Comparison of ENCODE assay signal across 8 mouse cellular contexts in genomic region chr6:87152461-87153230, GRCm38 (mm10). TPM values are rescaled to one million over a fixed set of nuclear protein-coding genes. Genes with fewer than 3 reads are reported as not detected.
DNase-seq lines count a peak whose midpoint lies in the region; ATAC-seq and TF ChIP-seq lines count a peak whose summit lies in the region.

No protein-coding gene starts in this region.

- H3K9me3 ChIP-seq in heart, embryonic 15.5 days (replicated peaks): no peaks in the 10 kb centered on the region
- no peaks in the 10 kb centered on the region for H3K9me3 ChIP-seq in lung, postnatal 0 days (ENCODE audit: low read length)
- no peaks in the 10 kb centered on the region for H3K9me3 ChIP-seq in kidney, embryonic 15.5 days (replicated peaks)

- 55% methylated on average over 21 of the region's 21 CpGs for WGBS in heart, embryonic 15.5 days
- WGBS in lung, postnatal 0 days: 54% methylated on average over 21 of the region's 21 CpGs
- 66% methylated on average over 21 of the region's 21 CpGs for WGBS in kidney, embryonic 15.5 days

- 0 out of 2 replicates have a peak overlapping the region, but pooled peaks have one; percentile 10 for H3K9ac ChIP-seq in heart, embryonic 15.5 days
- H3K9ac ChIP-seq in lung, postnatal 0 days (replicated peaks; ENCODE audit: low read depth): no peak overlapping the region
- H3K9ac ChIP-seq in kidney, embryonic 15.5 days: no peak overlapping the region

- no peak for ATAC-seq in heart, embryonic 15.5 days (replicated peaks; ENCODE audit: insufficient number of reproducible peaks, insufficient read depth, low FRiP score, low read depth)
- peak; percentile 28; the same call in 1 of the 2 replicates for ATAC-seq in lung, postnatal 0 days
- no peak for ATAC-seq in kidney, embryonic 15.5 days (replicated peaks; ENCODE audit: low FRiP score)

- no peaks in the 10 kb centered on the region for H3K36me3 ChIP-seq in heart, embryonic 15.5 days
- no peaks in the 10 kb centered on the region for H3K36me3 ChIP-seq in lung, postnatal 0 days (ENCODE audit: insufficient read depth, low read length)
- H3K36me3 ChIP-seq in kidney, embryonic 15.5 days: no peaks in the 10 kb centered on the region

- H3K27ac ChIP-seq in heart, embryonic 15.5 days: 0 out of 2 replicates have a peak overlapping the region, but pooled peaks have one; percentile 6
- H3K27ac ChIP-seq in lung, postnatal 0 days (ENCODE audit: low read length): no peak overlapping the region
- no peak overlapping the region for H3K27ac ChIP-seq in kidney, embryonic 15.5 days

- no peak for TF ChIP-seq CTCF in lung, postnatal 0 days (IDR thresholded peaks at IDR 0.05)

- DNase-seq in 3134 (ENCODE audit: extremely low read depth, insufficient read length, low spot score): peak; percentile 77
- peak; percentile 57 for DNase-seq in c-Kit-positive CD71-negative TER-119-negative erythroid progenitor cells, embryonic 14.5 days (ENCODE audit: low read depth)
- DNase-seq in lung, postnatal 0 days (ENCODE audit: low spot score): peak; percentile 32
- peak; percentile 88 for DNase-seq in thymus, postnatal 0 days (ENCODE audit: low spot score)
- no peak for DNase-seq in frontal cortex, postnatal 10 days (ENCODE audit: low spot score in 2 of 2)
- DNase-seq in cerebellum, postnatal 14 days: no peak

- H3K4me2 ChIP-seq in heart, embryonic 15.5 days: no peak overlapping the region
- no peak overlapping the region for H3K4me2 ChIP-seq in lung, postnatal 0 days (replicated peaks; ENCODE audit: low read depth, low read length)
- H3K4me2 ChIP-seq in kidney, embryonic 15.5 days: no peak overlapping the region

- no peaks in the 10 kb centered on the region for H3K27me3 ChIP-seq in heart, embryonic 15.5 days
- H3K27me3 ChIP-seq in lung, postnatal 0 days (replicated peaks; ENCODE audit: insufficient read depth, low read length): no peaks in the 10 kb centered on the region
- H3K27me3 ChIP-seq in kidney, embryonic 15.5 days: no peaks in the 10 kb centered on the region

- no peak overlapping the region for H3K4me3 ChIP-seq in heart, embryonic 15.5 days
- no peak overlapping the region for H3K4me3 ChIP-seq in lung, postnatal 0 days (ENCODE audit: low read depth, low read length)
- no peak overlapping the region for H3K4me3 ChIP-seq in kidney, embryonic 15.5 days (replicated peaks)

- H3K4me1 ChIP-seq in heart, embryonic 15.5 days (replicated peaks): peaks cover 4% of the 10 kb centered on the region; the same call in 1 of the 2 replicates
- H3K4me1 ChIP-seq in lung, postnatal 0 days (ENCODE audit: insufficient read depth, low read depth, low read length): no peaks in the 10 kb centered on the region
- 0 out of 2 replicates have a peak, but pooled peaks cover 5% of the 10 kb centered on the region for H3K4me1 ChIP-seq in kidney, embryonic 15.5 days

- TF ChIP-seq EP300 in lung, postnatal 0 days (IDR thresholded peaks at IDR 0.05): no peak

RNA-seq across cellular contexts. Expression of gene D6Ertd527e, which starts 48.1 kb away (rescaled TPM):
- 0.09 and 0.13 TPM in 2 replicates for polyA plus RNA-seq in heart, embryonic 15.5 days (2015; fragmentation: Nextera tagmentation; extraction: Ambion mirVana)
- polyA plus RNA-seq in lung, postnatal 0 days (2015; fragmentation: Nextera tagmentation; extraction: Ambion mirVana): 0.30 and 0.33 TPM in 2 replicates
- 0.18 and 0.25 TPM in 2 replicates for polyA plus RNA-seq in thymus, postnatal 0 days (2015; fragmentation: Nextera tagmentation; extraction: Ambion mirVana)
- 0.14 and 0.38 TPM in 2 replicates for polyA plus RNA-seq in kidney, embryonic 15.5 days (2015; fragmentation: Nextera tagmentation; extraction: Ambion mirVana)

Comparison
In these comparisons a context has a peak if more than half of its experiments do, and no peak if none do; other contexts are left out.
1. DNase-seq: peak in 3134 (single experiment), c-Kit-positive CD71-negative TER-119-negative erythroid progenitor cells, embryonic 14.5 days (single experiment), lung, postnatal 0 days (single experiment) and thymus, postnatal 0 days (single experiment); none in frontal cortex, postnatal 10 days (0 of 2) and cerebellum, postnatal 14 days (0 of 2).